Mouse (Mus musculus): ENCODE measurements around the gene 1700016D06Rik. TPM values are rescaled to one million over a fixed set of nuclear protein-coding genes. Genes with fewer than 3 reads are reported as not detected.

The 1700016D06Rik gene
- total and polyA plus RNA-seq, 3 experiments = not detected

DNA sequence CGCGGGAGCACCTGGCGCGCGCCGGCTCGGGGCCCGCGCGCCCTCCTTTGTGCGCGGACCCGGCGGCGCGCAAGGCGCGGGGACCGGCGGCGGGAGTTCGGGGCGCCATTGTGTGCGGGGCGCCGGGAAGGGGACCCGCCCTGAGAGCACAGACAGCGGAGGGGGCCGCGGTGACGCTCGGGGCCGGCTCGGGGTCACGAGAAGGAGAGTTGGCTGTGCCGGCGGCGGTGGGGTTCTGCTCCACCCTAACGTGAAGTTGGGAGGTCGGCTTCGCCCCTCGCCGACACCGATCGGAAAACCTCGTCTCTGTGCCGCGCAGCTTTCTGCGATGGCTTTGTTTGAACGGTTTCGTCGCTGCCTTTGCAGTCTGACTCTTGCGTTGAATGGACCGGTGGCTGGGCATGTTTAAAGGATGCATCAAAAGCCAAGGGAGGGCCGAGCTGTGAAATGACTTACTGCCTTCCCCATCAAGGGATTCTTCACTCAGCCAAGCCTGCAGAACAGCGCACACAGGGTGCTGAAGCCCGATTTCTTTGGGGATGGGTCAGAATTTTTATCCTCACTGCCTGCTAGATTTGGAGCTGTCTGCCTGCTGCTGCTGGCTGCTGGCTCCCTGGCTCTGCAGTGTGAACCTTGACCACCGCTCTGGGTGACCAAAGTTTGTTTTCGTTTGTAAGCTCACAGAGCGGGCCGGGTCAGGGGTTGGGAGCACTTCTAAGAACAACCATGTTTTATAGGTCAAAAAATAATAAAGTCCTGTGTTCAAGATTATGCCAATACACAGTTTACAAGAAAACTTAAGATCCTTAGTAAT is 27.8 kb upstream of the 1700016D06Rik start:
- no peaks in the 10 kb centered on the region for H3K4me1 ChIP-seq (ENCODE audit: control insufficient read depth in 1 of 2, insufficient read depth in 2 of 2)
- no peak overlapping the region for H3K4me3 ChIP-seq (replicated peaks in 1 of 3; ENCODE audit: low read depth in 2 of 3, low read length in 2 of 3, poor library complexity in 1 of 3)
- H3K9ac ChIP-seq (ENCODE audit: insufficient read depth, low read depth) = no peak overlapping the region
- TF ChIP-seq CHD1 (IDR thresholded peaks at IDR 0.05; ENCODE audit: low read depth, low read length) (no peak), E2F4 (IDR thresholded peaks at IDR 0.05; ENCODE audit: insufficient replicate concordance, low read depth, low read length) (no peak), RAD21 (IDR thresholded peaks at IDR 0.05; ENCODE audit: low read depth, low read length) (no peak), ZNF384 (IDR thresholded peaks at IDR 0.05; ENCODE audit: low read depth, low read length) (no peak), SMC3 (IDR thresholded peaks at IDR 0.05; ENCODE audit: low read depth, low read length) (no peak), GABPA (IDR thresholded peaks at IDR 0.05; ENCODE audit: insufficient replicate concordance, low read depth, low read length) (no peak)
- in situ Hi-C loops (cut with MboI; ENCODE audit: low pct_ligation_motif_present, low pct_unique_long_range_greater_than_20kb, low sequenced_read_pairs) (no loop called here), dilution Hi-C loops (cut with MboI; ENCODE audit: extremely low pct_ligation_motif_present, extremely low pct_unique_long_range_greater_than_20kb, low sequenced_read_pairs) (no loop called here)
- no peak for DNase-seq (ENCODE audit: extremely low read depth)
- H3K36me3 ChIP-seq (replicated peaks in 1 of 2; ENCODE audit: control insufficient read depth in 1 of 2, insufficient read depth in 1 of 2, low read length in 1 of 2) = no peaks in the 10 kb centered on the region
- H3K27me3 ChIP-seq (replicated peaks) = peaks cover 50% of the 10 kb centered on the region
- no peaks in the 10 kb centered on the region for H3K79me2 ChIP-seq (replicated peaks; ENCODE audit: control insufficient read depth, extremely low read depth, insufficient read depth, poor library complexity, severe bottlenecking)
- no peak overlapping the region for H3K4me2 ChIP-seq (ENCODE audit: insufficient read depth, low read depth, poor library complexity, severe bottlenecking)
- H3K9me3 ChIP-seq (replicated peaks; ENCODE audit: low read length) = peaks cover 13% of the 10 kb centered on the region
- no peak overlapping the region for H3K27ac ChIP-seq (ENCODE audit: insufficient read depth, low read depth)

DNA sequence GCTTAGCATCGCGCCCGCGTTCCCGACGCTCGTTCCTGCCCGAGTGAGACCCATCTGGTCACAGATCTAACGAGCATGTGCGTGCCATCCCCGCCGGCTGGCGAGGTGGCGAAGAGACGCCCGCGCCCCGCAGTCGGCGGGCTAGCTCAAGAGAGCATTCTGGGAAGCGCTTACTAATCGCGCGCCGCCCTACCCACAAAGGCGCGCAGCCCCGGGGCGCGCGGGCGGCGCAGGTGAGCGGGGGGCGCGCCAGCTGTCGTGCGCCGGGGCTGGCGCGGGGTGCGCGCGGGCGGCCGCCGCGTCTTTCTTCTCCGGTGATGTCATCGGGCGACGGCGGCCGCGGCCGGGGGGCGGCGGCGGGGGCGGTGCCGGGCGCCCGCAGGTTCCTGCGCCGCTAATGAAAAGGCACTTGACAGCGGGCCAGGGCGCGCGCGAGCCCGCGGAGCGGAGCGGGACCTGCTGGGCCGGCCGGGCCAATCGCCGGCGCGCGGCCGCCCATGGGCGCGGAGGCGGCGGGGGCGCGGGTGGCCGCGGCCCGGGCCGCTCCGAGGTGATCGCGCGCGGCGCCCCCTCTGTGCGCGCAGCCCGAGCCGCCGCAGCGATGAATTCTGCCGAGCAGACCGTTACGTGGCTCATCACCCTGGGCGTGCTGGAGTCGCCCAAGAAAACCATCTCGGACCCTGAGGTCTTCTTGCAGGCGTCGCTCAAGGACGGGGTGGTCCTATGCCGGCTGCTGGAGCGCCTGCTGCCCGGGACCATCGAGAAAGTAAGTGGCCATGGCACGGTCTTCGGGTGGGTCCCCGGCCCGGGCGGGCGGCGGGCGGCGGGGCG is 27.0 kb upstream of the 1700016D06Rik start, which contains the start of gene Arhgef7:
Gene Arhgef7 (plus strand): TSS at position 71 of the 831 bp plus-strand sequence.
- Histone ChIP-seq H3K36me3 (replicated peaks in 1 of 2; ENCODE audit: control insufficient read depth in 1 of 2, insufficient read depth in 1 of 2, low read length in 1 of 2) (no peaks in the 10 kb centered on the region), H3K9me3 (replicated peaks; ENCODE audit: low read length) (peaks cover 13% of the 10 kb centered on the region), H3K27me3 (replicated peaks) (peaks cover 48% of the 10 kb centered on the region), H3K4me1 (ENCODE audit: control insufficient read depth in 1 of 2, insufficient read depth in 2 of 2) (no peaks in the 10 kb centered on the region), H3K79me2 (replicated peaks; ENCODE audit: control insufficient read depth, extremely low read depth, insufficient read depth, poor library complexity, severe bottlenecking) (no peaks in the 10 kb centered on the region), H3K27ac (ENCODE audit: insufficient read depth, low read depth) (no peak within 1 kb of the TSS), H3K4me2 (ENCODE audit: insufficient read depth, low read depth, poor library complexity, severe bottlenecking) (no peak within 1 kb of the TSS), H3K4me3 (replicated peaks in 1 of 3; ENCODE audit: low read depth in 2 of 3, low read length in 2 of 3, poor library complexity in 1 of 3) (no peak within 1 kb of the TSS), H3K9ac (ENCODE audit: insufficient read depth, low read depth) (no peak within 1 kb of the TSS)
- in situ Hi-C loops (cut with MboI; ENCODE audit: low pct_ligation_motif_present, low pct_unique_long_range_greater_than_20kb, low sequenced_read_pairs) (no loop called here), dilution Hi-C loops (cut with MboI; ENCODE audit: extremely low pct_ligation_motif_present, extremely low pct_unique_long_range_greater_than_20kb, low sequenced_read_pairs) (no loop called here)
- DNase-seq (ENCODE audit: extremely low read depth) = no peak
- no peak for TF ChIP-seq SMC3 (IDR thresholded peaks at IDR 0.05; ENCODE audit: low read depth, low read length)

DNA sequence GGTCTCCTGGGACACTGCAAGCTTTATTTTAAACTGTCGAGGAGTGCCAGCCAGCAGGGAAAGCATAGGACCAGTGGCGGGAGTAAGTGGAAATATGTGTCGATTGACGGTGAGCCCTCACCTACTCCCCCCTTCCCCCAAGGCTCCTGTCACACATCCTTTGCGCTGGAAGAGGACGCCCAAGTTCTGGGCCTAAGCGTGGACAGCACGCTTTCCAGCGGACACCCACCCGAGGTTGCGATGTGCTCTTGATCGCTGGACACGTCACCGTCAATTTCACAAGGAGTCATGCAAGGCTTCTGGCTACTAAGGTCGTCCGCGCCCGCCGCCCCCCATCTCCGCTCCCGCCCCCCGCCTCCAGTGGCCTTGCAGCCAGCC is 26.4 kb upstream of the 1700016D06Rik start:
- Histone ChIP-seq H3K4me3 (replicated peaks in 1 of 3; ENCODE audit: low read depth in 2 of 3, low read length in 2 of 3, poor library complexity in 1 of 3) (no peak overlapping the region), H3K27me3 (replicated peaks) (peaks cover 48% of the 10 kb centered on the region)

More for the DNA sequence above, 26.4 kb upstream of the 1700016D06Rik start:
- no peaks in the 10 kb centered on the region for H3K79me2 ChIP-seq (replicated peaks; ENCODE audit: control insufficient read depth, extremely low read depth, insufficient read depth, poor library complexity, severe bottlenecking)
- no peak overlapping the region for H3K27ac ChIP-seq (ENCODE audit: insufficient read depth, low read depth)
- no peak overlapping the region for H3K4me2 ChIP-seq (ENCODE audit: insufficient read depth, low read depth, poor library complexity, severe bottlenecking)
- H3K9me3 ChIP-seq (replicated peaks; ENCODE audit: low read length) = peaks cover 13% of the 10 kb centered on the region
- no peaks in the 10 kb centered on the region for H3K36me3 ChIP-seq (replicated peaks in 1 of 2; ENCODE audit: control insufficient read depth in 1 of 2, insufficient read depth in 1 of 2, low read length in 1 of 2)
- H3K4me1 ChIP-seq (ENCODE audit: control insufficient read depth in 1 of 2, insufficient read depth in 2 of 2) = no peaks in the 10 kb centered on the region
- in situ Hi-C loops (cut with MboI; ENCODE audit: low pct_ligation_motif_present, low pct_unique_long_range_greater_than_20kb, low sequenced_read_pairs) = no loop called here
- dilution Hi-C loops (cut with MboI; ENCODE audit: extremely low pct_ligation_motif_present, extremely low pct_unique_long_range_greater_than_20kb, low sequenced_read_pairs) = no loop called here
- H3K9ac ChIP-seq (ENCODE audit: insufficient read depth, low read depth) = no peak overlapping the region
- TF ChIP-seq MEF2A (IDR thresholded peaks at IDR 0.05; ENCODE audit: borderline replicate concordance, low read depth, low read length) = no peak
- TF ChIP-seq BHLHE40 (IDR thresholded peaks at IDR 0.05; ENCODE audit: low read depth, low read length) = no peak
- no peak for TF ChIP-seq MAFK (IDR thresholded peaks at IDR 0.05; ENCODE audit: insufficient replicate concordance, low read length)
- no peak for TF ChIP-seq NRF1 (IDR thresholded peaks at IDR 0.05; ENCODE audit: low read depth, low read length)
- TF ChIP-seq TBP (conservative IDR thresholded peaks at IDR 0.05; ENCODE audit: low read depth, low read length) = no peak
- no peak for TF ChIP-seq CTCF (conservative IDR thresholded peaks at IDR 0.05 in 1 of 2, IDR thresholded peaks at IDR 0.05 in 1 of 2; ENCODE audit: low read depth in 2 of 2, low read length in 2 of 2)
- no peak for TF ChIP-seq JUN (IDR thresholded peaks at IDR 0.05; ENCODE audit: insufficient read depth, low read depth, low read length)
- TF ChIP-seq SIN3A (IDR thresholded peaks at IDR 0.05; ENCODE audit: low read length) = no peak
- no peak for TF ChIP-seq CHD2 (IDR thresholded peaks at IDR 0.05; ENCODE audit: low read length)
- no peak for TF ChIP-seq ZKSCAN1 (IDR thresholded peaks at IDR 0.05; ENCODE audit: borderline replicate concordance, low read depth, low read length)
- TF ChIP-seq GABPA (IDR thresholded peaks at IDR 0.05; ENCODE audit: insufficient replicate concordance, low read depth, low read length) = no peak
- TF ChIP-seq ETS1 (conservative IDR thresholded peaks at IDR 0.05; ENCODE audit: low read depth, low read length) = no peak
- TF ChIP-seq IRF4 (IDR thresholded peaks at IDR 0.05; ENCODE audit: low read depth, low read length) = no peak
- no peak for TF ChIP-seq UBTF (IDR thresholded peaks at IDR 0.05; ENCODE audit: low read depth, low read length)
- DNase-seq (ENCODE audit: extremely low read depth) = no peak
